Mouse (Mus musculus) cerebellum, adult 2 months (tissue): ENCODE results near the gene Hc.

Experiments
- CTCF ChIP-seq: fragments of 200-500 bp; IDR thresholded peaks from 2 replicates; pipeline ENCODE4 v1.5.1; 2011; ENCODE audit warnings: low read depth, mild to moderate bottlenecking, control low read depth, low read length, moderate library complexity, borderline replicate concordance; ENCODE audit not compliant: insufficient read depth
- POLR2A ChIP-seq: fragments of 200-500 bp; IDR thresholded peaks from 2 replicates; pipeline ENCODE4 v1.6.1; 2011; ENCODE audit warnings: low read length, control low read depth, borderline replicate concordance; ENCODE audit not compliant: insufficient read depth

DNA sequence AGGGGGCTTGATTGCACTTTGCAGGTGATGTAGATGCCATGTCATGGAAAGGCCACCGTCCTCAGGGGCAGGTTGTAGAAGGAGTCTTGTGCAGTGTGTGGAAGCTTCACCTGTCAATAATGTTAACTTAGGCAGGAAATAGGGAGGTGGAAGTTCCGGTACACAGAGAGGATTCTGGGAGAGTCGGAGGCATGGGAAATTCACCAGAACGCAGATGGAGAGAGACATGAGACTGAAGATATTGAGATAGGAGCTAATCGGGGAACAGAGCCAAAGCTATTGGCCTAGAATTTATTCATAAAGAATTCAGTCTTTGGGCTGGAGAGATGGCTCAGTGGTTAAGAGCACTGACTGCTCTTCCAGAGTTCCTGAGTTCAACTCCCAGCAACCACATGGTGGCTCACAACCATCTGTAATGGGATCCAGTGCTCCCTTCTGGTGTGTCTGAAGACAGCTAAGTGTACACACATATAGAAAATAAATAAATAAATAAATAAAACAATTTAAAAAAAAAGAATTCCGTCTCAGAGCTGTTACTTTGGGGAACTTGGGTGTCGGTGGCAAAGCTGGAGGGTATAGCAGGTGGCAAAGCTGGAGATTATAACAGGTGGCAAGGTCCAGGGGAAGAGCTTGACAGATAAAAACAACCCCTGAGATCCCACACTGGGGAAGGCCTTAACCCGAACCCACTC, 94.8 kb downstream of the Hc start:
- TF ChIP-seq POLR2A: no peak
- no peak for TF ChIP-seq CTCF
